Mouse (Mus musculus): ENCODE data around the gene Smurf2.

DNA sequence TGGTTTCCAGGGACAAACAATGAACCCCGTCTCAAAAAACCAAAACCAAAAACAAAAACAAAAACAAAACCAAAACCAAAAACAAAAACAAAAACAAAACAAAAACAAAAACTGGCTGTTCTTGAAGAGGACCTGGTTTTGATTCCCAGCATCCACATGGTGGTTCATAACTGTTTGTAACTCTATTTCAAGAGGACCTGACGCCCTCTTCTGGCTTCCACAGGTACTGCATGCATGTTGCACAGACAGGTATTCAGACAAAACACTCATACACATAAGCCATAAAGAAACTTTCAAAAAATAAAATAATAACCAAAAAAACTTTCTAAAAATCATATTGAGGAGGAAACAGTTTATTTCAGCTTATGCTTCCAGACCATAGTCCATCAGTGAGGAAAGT, 8.4 kb upstream of the Smurf2 start:
- TF ChIP-seq CEBPB (IDR thresholded peaks at IDR 0.05; ENCODE audit: low read depth) (no peak), CTCF (IDR thresholded peaks at IDR 0.05; ENCODE audit: control insufficient read depth, insufficient read depth, insufficient read length) (no peak), MAX (IDR thresholded peaks at IDR 0.05) (no peak), FOSL1 (IDR thresholded peaks at IDR 0.05; ENCODE audit: insufficient read depth, low read length, poor library complexity, severe bottlenecking) (no peak), USF1 (IDR thresholded peaks at IDR 0.05; ENCODE audit: low read depth) (no peak)
